Mouse (Mus musculus) lung, postnatal 0 days (tissue): ENCODE measurements at regions not wholly inside any gene's neighbourhood (a gene's known extent, or its start where the extent isn't known, plus 50 kb on each side); places are given as distances from the start of the nearest gene placed in this dataset.

Experiments used
- ATAC-seq: fragments of 200-750 bp; cut with Nextera tagmentation; 2 replicates; pipeline ENCODE4 v1.8.0; 2017; ENCODE audit warnings: moderate library complexity
- DNase-seq: peaks from one replicate; pipeline ENCODE4 v3.0.0-alpha.2; 2016; ENCODE audit warnings: low spot score
- H3K27ac ChIP-seq: fragments of 300-500 bp; sonication (generic); 2 replicates; pipeline ENCODE4 v1.5.1; 2014; ENCODE audit warnings: antibody characterized with exemption, mild to moderate bottlenecking, low read length, mixed read lengths
- H3K27me3 ChIP-seq: fragments of 300-500 bp; sonication (generic); replicated peaks from 2 replicates; pipeline ENCODE4 v1.6.1; 2014; ENCODE audit warnings: low read length, mixed read lengths; ENCODE audit not compliant: insufficient read depth
- H3K36me3 ChIP-seq: fragments of 300-500 bp; sonication (generic); 2 replicates; pipeline ENCODE4 v1.6.1; 2014; ENCODE audit warnings: low read length, mixed read lengths; ENCODE audit not compliant: insufficient read depth
- H3K4me1 ChIP-seq: fragments of 300-500 bp; sonication (generic); 2 replicates; pipeline ENCODE4 v1.6.1; 2014; ENCODE audit warnings: antibody characterized with exemption, low read depth, low read length, mixed read lengths; ENCODE audit not compliant: insufficient read depth
- H3K4me2 ChIP-seq: fragments of 300-500 bp; sonication (generic); replicated peaks from 2 replicates; pipeline ENCODE4 v1.6.1; 2014; ENCODE audit warnings: low read depth, mild to moderate bottlenecking, low read length, moderate library complexity, mixed read lengths
- H3K4me3 ChIP-seq: fragments of 300-500 bp; sonication (generic); 2 replicates; pipeline ENCODE4 v1.5.1; 2014; ENCODE audit warnings: low read depth, low read length
- H3K9ac ChIP-seq: fragments of 300-500 bp; sonication (generic); replicated peaks from 2 replicates; pipeline ENCODE4 v1.6.1; 2014; ENCODE audit warnings: low read depth, mild to moderate bottlenecking
- H3K9me3 ChIP-seq: fragments of 300-500 bp; sonication (generic); 2 replicates; pipeline ENCODE4 v1.6.1; 2016; ENCODE audit warnings: low read length, mixed read lengths
- CTCF ChIP-seq: IDR thresholded peaks from 2 replicates; pipeline ENCODE4 v1.5.1; 2016; ENCODE audit warnings: antibody characterized with exemption, mild to moderate bottlenecking
- EP300 ChIP-seq: IDR thresholded peaks from 2 replicates; pipeline ENCODE4 v1.6.1; 2016; ENCODE audit warnings: antibody characterized with exemption, mild to moderate bottlenecking, control low read depth
- WGBS: fragments of 180-500 bp; shearing (Covaris S2); extraction: QIAGEN DNeasy Blood & Tissue Kit; methylation state at CpG from one replicate; pipeline ENCODE4 v1.1.7; 2014; 5-methylcytosine and 5-hydroxymethylcytosine counted together

DNA sequence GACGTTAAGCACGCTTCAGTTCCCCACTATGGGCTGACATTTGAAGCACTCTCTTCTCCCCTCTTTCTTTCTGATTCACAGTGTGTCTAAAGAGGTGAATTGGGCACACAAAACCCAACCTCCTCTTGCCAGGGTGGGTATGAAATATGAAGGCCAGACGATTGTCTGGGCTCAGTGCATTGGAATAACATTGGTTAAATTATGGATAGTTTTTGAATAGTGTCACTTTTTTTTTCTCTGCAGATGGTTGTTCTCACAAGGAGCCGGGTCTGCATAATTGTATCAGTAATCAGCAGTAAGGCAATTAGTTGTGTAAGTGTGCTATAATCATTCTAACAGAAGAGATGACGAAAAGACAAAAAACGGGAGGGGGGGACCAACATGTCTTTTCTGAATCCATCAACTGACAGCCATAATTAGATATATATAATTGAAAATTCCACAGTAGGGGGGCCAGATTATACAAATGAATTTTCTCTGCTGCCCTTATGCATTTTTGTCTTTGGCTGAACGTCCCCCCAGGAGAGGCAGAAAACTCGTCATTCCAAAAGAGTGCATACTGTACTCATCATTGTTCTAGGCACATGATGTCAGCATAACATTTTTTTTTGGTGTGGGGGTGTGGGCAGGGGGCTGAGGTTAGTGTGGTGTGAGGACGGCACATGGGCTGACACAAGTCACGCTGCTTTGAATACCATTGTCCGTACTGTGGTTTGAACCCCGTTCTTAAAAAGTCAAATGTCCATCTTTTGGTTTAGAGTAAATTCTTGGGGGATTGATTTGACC is 280.7 kb upstream of the Sall1 start:
- no peak for TF ChIP-seq CTCF

DNA sequence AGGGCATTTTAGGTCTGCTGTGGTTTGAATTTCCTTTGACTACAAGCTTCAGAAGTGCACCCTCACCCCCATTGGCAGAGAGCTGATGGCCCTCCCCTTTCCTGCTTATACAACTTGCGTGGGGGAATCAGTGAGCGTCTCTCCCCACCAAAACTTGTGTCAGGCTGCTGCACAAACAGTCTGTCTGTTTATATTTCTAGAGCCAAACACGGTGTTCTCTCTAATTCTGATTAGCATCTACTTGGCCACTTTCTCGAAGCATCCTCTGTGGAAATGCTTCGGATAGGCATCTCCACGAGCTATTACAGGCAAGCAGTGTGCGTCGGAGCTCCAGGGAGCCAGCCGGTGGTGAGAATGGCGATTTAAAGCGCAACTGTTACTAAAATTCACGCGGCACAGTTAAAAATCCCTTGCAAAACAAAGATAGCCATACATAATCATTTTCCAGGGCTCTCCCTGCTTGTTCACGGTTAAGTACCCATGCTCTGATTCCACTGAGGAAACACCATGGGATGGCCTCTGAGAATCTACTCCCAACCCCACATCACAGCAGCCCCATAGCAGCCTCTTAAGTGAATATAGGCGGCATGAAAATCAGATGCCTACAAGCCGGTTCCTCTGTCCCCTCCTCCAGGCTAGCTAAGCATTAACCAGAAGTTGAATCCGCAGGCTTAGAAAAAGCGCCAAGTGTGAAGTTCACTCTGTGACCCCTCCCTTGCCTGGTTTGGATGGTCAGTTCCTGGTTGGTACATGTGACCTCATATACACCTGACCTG is 273.7 kb upstream of the Sall1 start:
- WGBS, result 17% methylated on average over 18 of the region's 18 CpGs
- Histone ChIP-seq H3K4me3 (no peak overlapping the region), H3K27me3 (no peaks in the 10 kb centered on the region), H3K4me2 (0 out of 2 replicates have a peak overlapping the region, but pooled peaks have one; percentile 5), H3K4me1 (0 out of 2 replicates have a peak, but pooled peaks cover 4% of the 10 kb centered on the region), H3K27ac (no peak overlapping the region), H3K9ac (no peak overlapping the region), H3K9me3 (no peaks in the 10 kb centered on the region), H3K36me3 (no peaks in the 10 kb centered on the region)
- peak; percentile 35 for ATAC-seq
- no peak for TF ChIP-seq CTCF
- peak; percentile 32; the same call in 1 of the 2 replicates for TF ChIP-seq EP300
- peak; percentile 30 for DNase-seq

More for the DNA sequence above, 280.7 kb upstream of the Sall1 start:
- Histone ChIP-seq H3K27me3 (no peaks in the 10 kb centered on the region), H3K27ac (no peak overlapping the region), H3K9me3 (no peaks in the 10 kb centered on the region), H3K4me3 (no peak overlapping the region), H3K36me3 (no peaks in the 10 kb centered on the region), H3K4me2 (no peak overlapping the region), H3K9ac (no peak overlapping the region), H3K4me1 (no peaks in the 10 kb centered on the region)
- no peak for DNase-seq
- no peak for ATAC-seq
- 69% methylated on average over 12 of the region's 12 CpGs for WGBS

DNA sequence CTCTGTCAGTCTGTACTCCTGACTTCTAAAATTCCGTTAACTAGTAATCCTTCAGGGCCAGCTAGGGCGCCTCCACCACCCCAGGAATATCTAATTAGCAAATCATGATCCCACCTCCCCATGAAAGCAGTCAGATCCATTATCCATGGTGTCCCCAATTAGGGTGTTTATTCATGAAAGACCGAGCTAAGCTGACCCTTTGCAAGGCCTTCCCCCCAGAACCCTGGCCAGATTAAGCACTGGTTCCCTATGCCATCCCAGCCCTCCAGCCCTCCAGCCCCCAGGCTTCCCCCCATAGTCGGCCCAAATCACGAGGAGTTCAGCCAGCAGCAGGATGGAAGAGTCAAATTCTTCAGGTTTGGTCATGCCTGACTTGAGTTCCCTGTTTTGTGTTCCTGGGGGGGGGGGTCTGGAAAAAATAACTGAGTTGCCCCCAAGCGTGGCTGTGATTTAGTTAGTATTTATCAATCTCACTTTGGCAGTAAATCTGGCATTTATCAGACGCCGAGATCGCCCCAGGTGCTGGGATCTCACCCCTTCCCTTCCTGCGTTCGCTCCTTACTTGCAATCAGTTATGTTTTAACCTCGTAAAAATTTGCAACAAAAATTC is 272.7 kb upstream of the Sall1 start:
- Histone ChIP-seq H3K9ac (no peak overlapping the region), H3K4me1 (0 out of 2 replicates have a peak, but pooled peaks cover 4% of the 10 kb centered on the region), H3K27ac (no peak overlapping the region), H3K27me3 (no peaks in the 10 kb centered on the region), H3K9me3 (no peaks in the 10 kb centered on the region), H3K4me3 (no peak overlapping the region), H3K36me3 (no peaks in the 10 kb centered on the region), H3K4me2 (no peak overlapping the region)
- ATAC-seq (no peak), DNase-seq (no peak)
- 70% methylated on average over 12 of the region's 12 CpGs for WGBS
- TF ChIP-seq CTCF (no peak), EP300 (no peak)

DNA sequence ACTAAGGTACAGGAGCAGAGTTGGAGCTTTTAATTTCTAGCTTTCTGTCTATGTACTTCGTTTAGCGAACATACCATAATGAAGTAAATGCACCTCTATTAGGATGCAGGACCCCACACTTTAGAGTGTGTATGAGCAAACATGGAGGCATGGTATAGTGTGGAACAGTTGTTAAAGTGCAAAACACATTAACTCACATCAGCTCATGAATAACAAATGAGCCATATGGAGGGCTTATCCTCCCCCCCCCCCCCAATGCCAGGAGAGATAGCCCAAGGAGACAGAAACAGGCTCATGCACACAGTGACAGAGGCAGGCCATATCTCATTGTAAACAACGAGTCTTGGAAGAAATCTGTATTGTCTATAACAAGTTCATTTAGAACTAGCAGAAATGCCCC is 270.9 kb upstream of the Sall1 start:
- Histone ChIP-seq H3K4me1 (0 out of 2 replicates have a peak, but pooled peaks cover 4% of the 10 kb centered on the region), H3K27me3 (no peaks in the 10 kb centered on the region), H3K9ac (no peak overlapping the region), H3K27ac (no peak overlapping the region), H3K36me3 (no peaks in the 10 kb centered on the region), H3K9me3 (no peaks in the 10 kb centered on the region), H3K4me2 (no peak overlapping the region), H3K4me3 (no peak overlapping the region)
- WGBS, result 81% methylated on average over 3 of the region's 3 CpGs
- TF ChIP-seq CTCF, result no peak
- TF ChIP-seq EP300, result no peak
- no peak for DNase-seq
- ATAC-seq, result no peak

DNA sequence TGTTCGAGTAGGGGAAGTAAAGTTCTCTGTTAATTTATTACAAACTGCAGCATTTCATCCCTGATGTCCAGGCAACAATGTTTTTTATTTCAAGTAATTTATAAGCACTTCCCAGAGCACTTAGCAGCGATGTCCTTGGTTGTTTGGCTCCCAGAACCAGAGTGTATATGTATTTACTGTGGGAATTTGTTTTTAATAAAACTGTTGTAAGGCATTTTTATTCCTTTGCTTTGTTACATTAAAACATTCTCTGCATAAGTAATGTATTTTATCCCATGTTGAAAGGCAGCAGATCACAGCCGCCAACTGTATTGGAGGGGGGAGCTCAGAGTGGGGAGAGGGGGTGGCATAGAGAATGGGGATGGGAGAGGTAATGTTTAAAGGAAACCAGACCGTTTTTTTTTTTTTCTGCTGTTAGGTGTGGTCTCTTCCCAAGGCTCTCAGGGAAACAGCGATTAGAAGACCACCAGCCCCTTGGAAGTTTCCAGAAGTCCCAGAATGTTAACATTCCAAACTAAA is 266.8 kb upstream of the Sall1 start:
- H3K9ac ChIP-seq, result no peak overlapping the region
- no peak overlapping the region for H3K4me2 ChIP-seq
- TF ChIP-seq CTCF (no peak), EP300 (no peak)
- 45% methylated on average over 5 of the region's 5 CpGs for WGBS
- no peak for DNase-seq
- ATAC-seq, result no peak
- H3K27me3 ChIP-seq, result no peaks in the 10 kb centered on the region
- H3K4me3 ChIP-seq, result no peak overlapping the region
- H3K4me1 ChIP-seq, result no peaks in the 10 kb centered on the region
- H3K9me3 ChIP-seq, result no peaks in the 10 kb centered on the region
- H3K36me3 ChIP-seq, result no peaks in the 10 kb centered on the region
- no peak overlapping the region for H3K27ac ChIP-seq

DNA sequence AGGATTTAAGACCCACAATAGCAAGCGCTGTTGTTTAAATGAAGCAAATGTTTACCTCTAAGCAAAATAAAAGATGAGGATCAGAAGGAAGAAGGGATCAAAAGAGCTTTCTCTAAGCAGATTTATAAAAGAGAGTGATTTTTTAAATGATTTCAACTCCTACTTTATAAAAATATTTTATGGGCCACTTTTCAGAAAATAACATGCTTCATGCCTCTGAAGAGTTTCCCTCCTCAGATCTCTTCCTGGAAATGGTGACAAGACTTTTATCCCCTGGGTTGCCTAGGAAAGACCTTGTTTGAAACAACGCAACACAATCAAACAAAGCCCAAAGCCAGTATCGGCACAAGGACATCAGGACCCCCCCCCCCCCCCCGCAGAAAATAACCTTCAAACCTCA is 265.6 kb upstream of the Sall1 start:
- WGBS, result 25% methylated on average over 4 of the region's 4 CpGs
- ATAC-seq, result no peak

More for the DNA sequence above, 265.6 kb upstream of the Sall1 start:
- Histone ChIP-seq H3K4me3 (no peak overlapping the region), H3K9me3 (no peaks in the 10 kb centered on the region), H3K27me3 (no peaks in the 10 kb centered on the region), H3K9ac (no peak overlapping the region), H3K27ac (no peak overlapping the region), H3K4me2 (no peak overlapping the region), H3K4me1 (no peaks in the 10 kb centered on the region), H3K36me3 (no peaks in the 10 kb centered on the region)
- TF ChIP-seq CTCF, result no peak
- no peak for TF ChIP-seq EP300
- no peak for DNase-seq
